In genomic region chr6:139307651-139308050, GRCm38 (mm10) we compare ENCODE assay signal across 16 mouse cellular contexts.
DNase-seq lines count a peak whose midpoint lies in the region; ATAC-seq and TF ChIP-seq lines count a peak whose summit lies in the region.
"Had no signal": no experiment of that assay in that cellular context is flagged by ENCODE, and none has a peak within 500 bp of the region (broad histone marks: within the 10 kb centered on the region; RNA-seq: fewer than 3 reads in every experiment).

No protein-coding gene starts in this region.

- intact Hi-C loops in left cerebral cortex, postnatal 25 days (cut with DNase I): no loop called here

- no peak overlapping the region for H3K4me3 ChIP-seq in forebrain, embryonic 15.5 days
- H3K4me3 ChIP-seq: embryonic facial prominence, embryonic 13.5 days; neural tube, embryonic 12.5 days had no signal

- peak; percentile 80 for ATAC-seq in forebrain, embryonic 15.5 days (replicated peaks)

- TF ChIP-seq POLR2A in brain, embryonic 14.5 days (IDR thresholded peaks at IDR 0.05; ENCODE audit: borderline replicate concordance, extremely low read depth, insufficient read depth, insufficient read length, poor library complexity, severe bottlenecking): no peak

- no peaks in the 10 kb centered on the region for H3K9me3 ChIP-seq in forebrain, embryonic 15.5 days
- H3K9me3 ChIP-seq: embryonic facial prominence, embryonic 13.5 days; neural tube, embryonic 12.5 days had no signal

- DNase-seq in layer of hippocampus, adult 11-12 months (ENCODE audit: low spot score): peak; percentile 9
- DNase-seq in layer of hippocampus, postnatal 14 days (ENCODE audit: low spot score in 2 of 2): no peak
- peak; percentile 77 for DNase-seq in brain, embryonic 14.5 days (ENCODE audit: low read depth)
- DNase-seq in mesoderm, embryonic 11.5 days (ENCODE audit: low read depth, low spot score): peak; percentile 23
- DNase-seq in heart, postnatal 4 days: no peak
- no peak for DNase-seq in left cerebral cortex, postnatal 25 days (ENCODE audit: low spot score in 2 of 2)
- DNase-seq in spleen, postnatal 4 days (ENCODE audit: low spot score in 2 of 2): no peak
- DNase-seq: B cell, adult 2 months; cerebellum, adult 11 months; kidney, adult 11 months; right cerebral cortex, postnatal 4 days had no signal

- TF ChIP-seq CTCF in brain, embryonic 14.5 days (IDR thresholded peaks at IDR 0.05; ENCODE audit: borderline replicate concordance, extremely low read depth, insufficient read depth, insufficient read length): no peak

- no peak overlapping the region for H3K9ac ChIP-seq in forebrain, embryonic 15.5 days (replicated peaks)
- H3K9ac ChIP-seq: embryonic facial prominence, embryonic 13.5 days; liver, embryonic 14.5 days; neural tube, embryonic 12.5 days had no signal

- H3K4me2 ChIP-seq in forebrain, embryonic 15.5 days (replicated peaks): no peak overlapping the region
- H3K4me2 ChIP-seq: embryonic facial prominence, embryonic 13.5 days; neural tube, embryonic 12.5 days had no signal

- H3K4me1 ChIP-seq in forebrain, embryonic 15.5 days: no peaks in the 10 kb centered on the region
- H3K4me1 ChIP-seq: embryonic facial prominence, embryonic 13.5 days; neural tube, embryonic 12.5 days had no signal

- H3K27me3 ChIP-seq in forebrain, embryonic 15.5 days: no peaks in the 10 kb centered on the region
- H3K27me3 ChIP-seq: embryonic facial prominence, embryonic 13.5 days; neural tube, embryonic 12.5 days had no signal

- no peak overlapping the region for H3K27ac ChIP-seq in forebrain, embryonic 15.5 days (replicated peaks)
- H3K27ac ChIP-seq: embryonic facial prominence, embryonic 13.5 days; liver, embryonic 14.5 days; macrophage; neural tube, embryonic 12.5 days had no signal

- no peaks in the 10 kb centered on the region for H3K36me3 ChIP-seq in forebrain, embryonic 15.5 days
- H3K36me3 ChIP-seq: embryonic facial prominence, embryonic 13.5 days; neural tube, embryonic 12.5 days had no signal

- WGBS in forebrain, embryonic 15.5 days: 9% methylated on average over 5 of the region's 5 CpGs

Comparison
In these comparisons a context has a peak if more than half of its experiments do, and no peak if none do; other contexts are left out.
1. DNase-seq: peak in layer of hippocampus, adult 11-12 months (single experiment), brain, embryonic 14.5 days (single experiment) and mesoderm, embryonic 11.5 days (single experiment); none in layer of hippocampus, postnatal 14 days (0 of 2), heart, postnatal 4 days (single experiment), left cerebral cortex, postnatal 25 days (0 of 2) and spleen, postnatal 4 days (0 of 2).